Mouse (Mus musculus): ENCODE data around the gene Dzip3. TPM values are rescaled to one million over a fixed set of nuclear protein-coding genes. Genes with fewer than 3 reads are reported as not detected.

Gene Dzip3
- polyA plus RNA-seq, 1 experiment from 2014 or later = 41.0 TPM

DNA sequence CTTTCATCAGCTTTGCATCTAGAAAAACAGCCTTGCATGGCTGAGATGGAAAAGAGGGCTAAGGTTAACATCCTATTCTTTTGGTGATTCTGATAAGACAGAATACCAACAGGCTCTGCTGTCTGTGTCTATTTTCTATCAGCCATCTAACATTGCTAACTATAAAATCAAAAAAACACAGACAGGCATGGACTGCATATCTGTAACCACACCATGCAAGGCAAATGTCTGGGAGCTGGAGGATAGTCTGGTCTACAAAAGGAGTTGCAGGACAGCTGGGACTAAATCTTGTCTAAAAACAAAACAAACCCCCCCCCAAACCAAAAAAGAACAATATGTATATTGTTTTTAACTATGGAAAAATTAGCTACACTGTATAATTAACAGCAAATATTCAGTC, 14.0 kb downstream of the Dzip3 start:
- Histone ChIP-seq H3K9ac (no peak overlapping the region), H3K27me3 (no peaks in the 10 kb centered on the region), H3K4me1 (peaks cover 4% of the 10 kb centered on the region; the same call in 1 of the 2 replicates), H3K36me3 (peaks cover 26% of the 10 kb centered on the region), H3K27ac (no peak overlapping the region), H3K9me3 (no peaks in the 10 kb centered on the region), H3K4me2 (replicated peaks) (no peak overlapping the region), H3K4me3 (no peak overlapping the region)
- ATAC-seq (ENCODE audit: low FRiP score, low read depth) = no peak

DNA sequence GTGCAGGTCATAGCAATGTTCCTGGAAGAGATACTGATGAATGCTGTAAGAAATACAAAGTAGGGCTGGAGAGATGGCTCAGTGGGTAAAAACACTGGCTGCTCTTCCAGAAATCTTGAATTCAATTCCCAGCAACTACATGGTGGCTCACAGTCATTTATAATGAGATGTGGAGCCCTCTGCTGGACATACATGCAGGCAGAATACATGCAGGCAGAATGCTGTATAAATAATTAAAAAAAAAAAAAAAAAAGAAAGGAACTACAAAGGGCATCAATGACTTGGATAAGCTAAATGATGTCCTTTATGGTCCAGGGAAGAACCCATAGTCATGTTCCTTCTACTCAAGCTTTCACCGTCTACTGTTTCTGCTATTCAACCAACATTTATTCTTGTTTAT, 20.4 kb downstream of the Dzip3 start:
- 98% methylated on average over 1 of the region's 1 CpGs for WGBS
- Histone ChIP-seq H3K4me3 (no peak overlapping the region), H3K27me3 (no peaks in the 10 kb centered on the region), H3K9me3 (no peaks in the 10 kb centered on the region), H3K27ac (no peak overlapping the region), H3K4me1 (no peaks in the 10 kb centered on the region), H3K36me3 (peaks cover 24% of the 10 kb centered on the region), H3K9ac (no peak overlapping the region), H3K4me2 (replicated peaks) (no peak overlapping the region)
- no peak for ATAC-seq (ENCODE audit: low FRiP score, low read depth)

DNA sequence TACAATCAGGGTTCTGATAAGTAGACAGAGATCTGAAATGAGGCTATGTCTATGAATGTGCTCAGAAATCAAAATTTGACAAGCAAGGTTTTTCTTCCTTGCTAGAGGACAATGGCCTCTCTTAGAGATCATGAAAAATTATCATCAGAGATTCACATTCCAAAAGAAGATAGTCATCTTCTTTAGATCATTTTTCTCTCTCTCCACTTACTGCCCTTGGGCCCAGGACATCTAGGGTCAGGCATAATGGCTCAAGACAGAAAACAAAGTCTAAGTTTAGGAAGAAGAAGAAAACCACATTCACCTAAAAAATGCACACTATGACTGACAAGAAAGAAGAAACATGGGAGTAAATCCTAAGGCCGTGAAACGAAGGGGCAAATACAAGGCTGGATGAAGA, 21.0 kb downstream of the Dzip3 start:
- H3K27ac ChIP-seq = no peak overlapping the region
- H3K9ac ChIP-seq = no peak overlapping the region
- ATAC-seq (ENCODE audit: low FRiP score, low read depth) = no peak
- no peak overlapping the region for H3K4me3 ChIP-seq
- H3K36me3 ChIP-seq = peaks cover 19% of the 10 kb centered on the region
- no peaks in the 10 kb centered on the region for H3K9me3 ChIP-seq
- H3K4me2 ChIP-seq (replicated peaks) = no peak overlapping the region
- 97% methylated on average over 2 of the region's 2 CpGs for WGBS
- no peaks in the 10 kb centered on the region for H3K4me1 ChIP-seq
- no peaks in the 10 kb centered on the region for H3K27me3 ChIP-seq

DNA sequence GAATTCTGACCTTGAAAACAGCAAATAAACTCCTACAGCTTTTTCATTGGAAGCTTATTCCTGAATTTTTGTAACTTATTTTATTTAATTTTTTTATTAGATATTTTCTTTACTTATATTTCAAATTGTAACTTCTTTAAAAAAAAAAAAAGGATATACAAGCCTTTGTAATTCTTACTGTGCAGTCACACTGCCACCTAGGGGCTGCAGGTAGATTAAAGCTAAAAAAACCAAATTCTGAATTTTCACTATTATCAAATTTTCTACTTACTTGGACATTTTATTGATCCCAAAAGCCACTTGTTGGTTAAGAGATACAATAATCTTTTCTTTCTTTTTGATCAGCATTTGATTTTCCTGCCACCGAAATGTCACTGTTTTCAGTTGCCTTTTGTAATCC, 52.2 kb downstream of the Dzip3 start:
- WGBS = 65% methylated on average over 1 of the region's 1 CpGs
- Histone ChIP-seq H3K4me3 (no peak overlapping the region), H3K9ac (no peak overlapping the region), H3K27me3 (no peaks in the 10 kb centered on the region), H3K4me1 (no peaks in the 10 kb centered on the region), H3K36me3 (peaks cover 38% of the 10 kb centered on the region), H3K27ac (no peak overlapping the region), H3K4me2 (replicated peaks) (no peak overlapping the region), H3K9me3 (no peaks in the 10 kb centered on the region)
- no peak for ATAC-seq (ENCODE audit: low FRiP score, low read depth)

DNA sequence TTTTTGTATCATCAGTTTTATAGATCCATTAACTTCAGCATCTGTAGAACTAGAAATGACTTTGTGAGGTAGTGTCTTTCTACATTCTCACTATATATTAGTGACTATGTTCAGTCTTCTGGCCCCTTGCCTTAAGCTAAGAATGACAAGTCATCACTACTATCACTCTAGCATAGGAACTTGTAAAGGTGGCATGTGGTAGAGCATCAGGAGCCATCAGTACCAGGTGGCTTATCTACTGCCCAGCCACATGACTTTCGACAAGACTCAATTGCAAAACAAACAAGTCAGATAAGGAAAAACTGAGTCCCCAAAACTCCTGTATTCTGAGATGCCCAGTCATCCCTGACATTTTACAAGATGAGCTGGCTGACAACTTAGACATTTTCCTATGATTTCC, 70.2 kb downstream of the Dzip3 start:
- H3K4me2 ChIP-seq (replicated peaks) = no peak overlapping the region
- no peak overlapping the region for H3K4me3 ChIP-seq
- ATAC-seq (ENCODE audit: low FRiP score, low read depth) = no peak
- 95% methylated on average over 1 of the region's 1 CpGs for WGBS
- H3K9ac ChIP-seq = no peak overlapping the region
- H3K27me3 ChIP-seq = no peaks in the 10 kb centered on the region
- no peaks in the 10 kb centered on the region for H3K9me3 ChIP-seq
- H3K36me3 ChIP-seq = peaks cover 47% of the 10 kb centered on the region
- H3K27ac ChIP-seq = no peak overlapping the region
- no peaks in the 10 kb centered on the region for H3K4me1 ChIP-seq

DNA sequence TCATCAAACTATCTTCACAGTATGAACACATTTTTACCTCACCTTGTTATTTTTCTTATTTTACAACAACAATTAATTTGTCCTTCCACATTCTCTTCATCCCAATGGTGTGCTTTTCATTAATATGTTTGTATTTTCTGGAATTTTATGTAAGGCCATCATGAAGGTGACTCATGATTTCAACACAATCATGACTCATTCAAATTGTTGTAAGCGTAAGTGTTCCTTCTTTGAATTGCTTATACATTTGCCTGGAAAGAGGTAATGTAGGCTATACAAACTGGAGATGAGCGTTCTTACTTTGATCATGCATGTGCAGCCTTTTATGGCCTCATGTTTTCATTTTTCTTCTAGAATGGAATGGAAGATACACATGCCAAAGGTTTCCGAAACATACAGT, 80.8 kb downstream of the Dzip3 start:
- no peaks in the 10 kb centered on the region for H3K4me1 ChIP-seq
- no peak overlapping the region for H3K27ac ChIP-seq
- no peaks in the 10 kb centered on the region for H3K36me3 ChIP-seq
- H3K4me2 ChIP-seq (replicated peaks) = no peak overlapping the region
- H3K27me3 ChIP-seq = no peaks in the 10 kb centered on the region
- H3K9ac ChIP-seq = no peak overlapping the region
- no peak overlapping the region for H3K4me3 ChIP-seq
- ATAC-seq (ENCODE audit: low FRiP score, low read depth) = no peak
- H3K9me3 ChIP-seq = no peaks in the 10 kb centered on the region; the same call in 1 of the 2 replicates
- 93% methylated on average over 3 of the region's 3 CpGs for WGBS

DNA sequence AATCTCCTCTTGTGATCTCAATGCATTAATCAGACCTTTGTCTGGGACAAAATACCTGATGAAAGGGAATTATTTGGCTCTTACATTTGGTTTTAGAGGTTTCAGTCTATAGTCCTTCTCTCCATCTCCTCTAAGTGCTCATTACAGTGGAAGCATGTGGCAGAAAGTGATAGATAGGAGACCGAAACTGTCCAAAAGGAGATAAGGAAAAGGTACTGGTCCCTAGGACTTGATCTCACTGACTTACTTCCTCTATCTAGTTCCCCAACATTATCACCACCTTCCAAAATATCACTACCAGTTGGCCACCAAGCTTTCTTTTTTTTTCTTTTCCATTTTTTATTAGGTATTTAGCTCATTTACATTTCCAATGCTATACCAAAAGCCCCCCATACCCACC, 82.8 kb downstream of the Dzip3 start:
- 95% methylated on average over 1 of the region's 1 CpGs for WGBS
- Histone ChIP-seq H3K27ac (no peak overlapping the region), H3K9ac (no peak overlapping the region), H3K36me3 (no peaks in the 10 kb centered on the region), H3K4me1 (no peaks in the 10 kb centered on the region), H3K4me2 (replicated peaks) (no peak overlapping the region), H3K9me3 (no peaks in the 10 kb centered on the region), H3K4me3 (no peak overlapping the region), H3K27me3 (no peaks in the 10 kb centered on the region)
- ATAC-seq (ENCODE audit: low FRiP score, low read depth) = no peak

DNA sequence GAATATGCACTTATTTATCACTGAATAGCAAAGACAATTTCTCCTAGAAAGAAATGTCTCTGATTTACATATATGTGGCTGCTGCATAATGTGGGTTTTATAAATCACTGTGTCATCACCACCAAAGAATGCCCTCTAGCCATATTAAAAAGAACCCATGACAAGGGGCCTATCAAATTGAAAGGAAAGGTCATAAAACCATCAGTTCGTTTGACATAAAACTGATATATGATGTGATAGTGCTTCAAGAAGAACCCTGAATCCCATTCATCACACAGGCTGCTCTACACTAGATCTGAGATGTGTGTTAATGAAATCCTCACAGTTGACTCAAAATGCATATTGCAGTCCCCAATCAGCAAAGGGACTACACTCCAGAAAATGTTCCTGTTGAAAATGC, 94.1 kb downstream of the Dzip3 start:
- Histone ChIP-seq H3K27ac (no peak overlapping the region), H3K36me3 (no peaks in the 10 kb centered on the region), H3K4me3 (no peak overlapping the region), H3K4me2 (replicated peaks) (no peak overlapping the region), H3K9ac (no peak overlapping the region), H3K9me3 (no peaks in the 10 kb centered on the region), H3K27me3 (no peaks in the 10 kb centered on the region), H3K4me1 (no peaks in the 10 kb centered on the region)
- ATAC-seq (ENCODE audit: low FRiP score, low read depth) = no peak
- WGBS = 43% methylated on average over 1 of the region's 1 CpGs

DNA sequence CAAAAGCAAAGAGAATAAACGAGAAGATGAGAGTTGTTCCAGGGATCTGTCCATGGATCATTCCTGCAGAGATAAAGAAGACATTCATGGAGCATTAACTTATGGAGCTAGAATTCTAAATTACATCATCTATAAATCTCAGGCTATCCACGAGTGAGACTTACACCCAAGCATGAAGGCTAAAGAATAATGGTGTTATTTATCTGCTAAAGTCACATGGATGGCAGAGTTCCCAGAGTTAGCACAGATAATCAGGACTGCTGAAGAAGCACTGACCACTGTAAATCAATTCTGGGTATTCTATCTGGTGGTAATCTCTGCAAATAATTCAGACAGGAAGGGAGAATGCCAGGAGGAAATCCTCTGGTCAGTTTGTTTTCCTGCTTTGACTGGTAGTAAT, 103.2 kb downstream of the Dzip3 start:
- no peaks in the 10 kb centered on the region for H3K27me3 ChIP-seq
- H3K4me2 ChIP-seq (replicated peaks) = no peak overlapping the region
- WGBS = 66% methylated on average over 2 of the region's 2 CpGs
- H3K9ac ChIP-seq = no peak overlapping the region
- H3K4me3 ChIP-seq = no peak overlapping the region
- no peak for ATAC-seq (ENCODE audit: low FRiP score, low read depth)
- no peaks in the 10 kb centered on the region for H3K4me1 ChIP-seq
- H3K36me3 ChIP-seq = no peaks in the 10 kb centered on the region
- no peaks in the 10 kb centered on the region for H3K9me3 ChIP-seq
- no peak overlapping the region for H3K27ac ChIP-seq

Other genes with a start within 250 kb of the Dzip3 start
- not detected in 2 replicates for gene Trat1, start 222.1 kb downstream of the Dzip3 start, polyA plus RNA-seq (2015; fragmentation: Nextera tagmentation; extraction: Ambion mirVana)
- gene Retnlb, start 177.3 kb downstream of the Dzip3 start, polyA plus RNA-seq (2015; fragmentation: Nextera tagmentation; extraction: Ambion mirVana) = not detected in 2 replicates
- gene Retnla, start 151.6 kb downstream of the Dzip3 start, polyA plus RNA-seq (2015; fragmentation: Nextera tagmentation; extraction: Ambion mirVana) = not detected in 2 replicates
- not detected in 2 replicates for gene Retnlg, start 121.5 kb downstream of the Dzip3 start, polyA plus RNA-seq (2015; fragmentation: Nextera tagmentation; extraction: Ambion mirVana)
- 28.2 and 29.6 TPM in 2 replicates for gene Cip2a, start within 50 bp of the Dzip3 start, polyA plus RNA-seq (2015; fragmentation: Nextera tagmentation; extraction: Ambion mirVana)
- 0.72 and 0.78 TPM in 2 replicates for gene Myh15, start 63.3 kb upstream of the Dzip3 start, polyA plus RNA-seq (2015; fragmentation: Nextera tagmentation; extraction: Ambion mirVana)

Measured in limb, embryonic 13.5 days (tissue).